Mouse (Mus musculus) ES-E14 (cell line): Measurements from ENCODE around the gene Hao2. TPM values are rescaled to one million over a fixed set of nuclear protein-coding genes. Genes with fewer than 3 reads are reported as not detected.

ENCODE experiments used
- DNase-seq: peaks from one replicate; pipeline ENCODE4 v3.0.0-alpha.2; 2013; ENCODE audit warnings: low read depth, low spot score
- H3K27ac ChIP-seq: 2 replicates; pipeline ENCODE4 v1.5.1; 2012; ENCODE audit warnings: low read depth, mild to moderate bottlenecking, low read length, moderate library complexity, mixed read lengths; ENCODE audit not compliant: poor library complexity, insufficient read depth, severe bottlenecking
- H3K36me3 ChIP-seq: 2 replicates; pipeline ENCODE4 v1.6.1; 2012; ENCODE audit warnings: mild to moderate bottlenecking, low read length, moderate library complexity, mixed read lengths; ENCODE audit not compliant: control insufficient read depth, poor library complexity, insufficient read depth, severe bottlenecking
- H3K4me1 ChIP-seq, 2 experiments: fragments of 150-350 bp in 1 of 2; sonication (generic) in 1 of 2; 2 replicates each; pipeline ENCODE4 v1.6.1; 2012; ENCODE audit warnings: low read length in 2 of 2, mild to moderate bottlenecking in 1 of 2, mixed read lengths in 1 of 2; ENCODE audit not compliant: control insufficient read depth in 2 of 2, insufficient read depth in 2 of 2, poor library complexity in 1 of 2
- H3K4me3 ChIP-seq, 2 experiments: fragments of 150-350 bp in 1 of 2; sonication (generic) in 1 of 2; 2 replicates each; pipeline ENCODE4 v1.5.1; 2012; ENCODE audit warnings: low read length in 2 of 2, low read depth in 1 of 2, mild to moderate bottlenecking in 1 of 2, mixed read lengths in 1 of 2; ENCODE audit not compliant: insufficient read depth in 1 of 2, poor library complexity in 1 of 2, severe bottlenecking in 1 of 2
- H3K9ac ChIP-seq: 2 replicates; pipeline ENCODE4 v1.6.1; 2012; ENCODE audit warnings: low read depth, mild to moderate bottlenecking, low read length, mixed read lengths; ENCODE audit not compliant: poor library complexity, insufficient read depth, severe bottlenecking
- H3K9me3 ChIP-seq: fragments of 150-350 bp; sonication (generic); 2 replicates; pipeline ENCODE4 v1.6.1; 2012; ENCODE audit warnings: low read depth, mild to moderate bottlenecking, low read length; ENCODE audit not compliant: control insufficient read depth, insufficient read depth
- CHD2 ChIP-seq: IDR thresholded peaks from 2 replicates; pipeline ENCODE4 v1.6.1; 2014; ENCODE audit warnings: mild to moderate bottlenecking, low read depth, low read length, inconsistent platforms
- HCFC1 ChIP-seq: IDR thresholded peaks from 2 replicates; pipeline ENCODE4 v1.6.1; 2012; ENCODE audit warnings: low read length, inconsistent platforms, borderline replicate concordance; ENCODE audit not compliant: insufficient read depth
- MAFK ChIP-seq: IDR thresholded peaks from 2 replicates; pipeline ENCODE4 v1.6.1; 2014; ENCODE audit warnings: mild to moderate bottlenecking, low read depth, low read length, inconsistent platforms; ENCODE audit not compliant: insufficient read depth
- ZC3H11A ChIP-seq: IDR thresholded peaks from 2 replicates; pipeline ENCODE4 v1.6.1; 2012; ENCODE audit warnings: low read depth, mild to moderate bottlenecking, inconsistent platforms, low read length, borderline replicate concordance
- ZNF384 ChIP-seq: IDR thresholded peaks from 2 replicates; pipeline ENCODE4 v1.6.1; 2012; ENCODE audit warnings: low read depth, low read length, inconsistent platforms
- in situ Hi-C, 2 experiments: fragments of 600-800 bp; cut with MboI; formaldehyde crosslinking; loops; one replicate each; pipeline ENCODE4 v1.15.1; 2025; ENCODE audit warnings: low sequenced_read_pairs in 2 of 2, inconsistent platforms in 1 of 2; ENCODE audit not compliant: unreplicated experiment in 2 of 2
- total RNA-seq: library from RNA; depleted of rRNA; stranded (reverse); fragments of 300-350 nt; gene quantifications from 2 replicates; pipeline ENCODE4 v1.2.3, GENCODE M21; 2012

Hao2 gene
- total RNA-seq, 1 experiment = not detected

- Histone ChIP-seq H3K4me1 (no peaks in the 10 kb centered on the region), H3K27ac (no peak overlapping the region), H3K9ac (no peak overlapping the region), H3K4me3 (no peak overlapping the region), H3K9me3 (no peaks in the 10 kb centered on the region), H3K36me3 (no peaks in the 10 kb centered on the region)
- DNase-seq = no peak
- in situ Hi-C loops = no loop called here
- TF ChIP-seq CHD2 = no peak
These were observed 37.9 kb downstream of the Hao2 start for GRCm38 (mm10) chr3:98855160-98855559.

GRCm38 (mm10) chr3:98853685-98854084, 39.4 kb downstream of the Hao2 start:
- in situ Hi-C loops = no loop called here
- no peak overlapping the region for H3K27ac ChIP-seq
- H3K9ac ChIP-seq = no peak overlapping the region
- no peak overlapping the region for H3K4me3 ChIP-seq
- H3K36me3 ChIP-seq = no peaks in the 10 kb centered on the region
- H3K4me1 ChIP-seq = no peaks in the 10 kb centered on the region
- TF ChIP-seq HCFC1 (no peak), ZC3H11A (no peak), ZNF384 (no peak), CHD2 (no peak), MAFK (no peak)
- no peaks in the 10 kb centered on the region for H3K9me3 ChIP-seq
- no peak for DNase-seq

GRCm38 (mm10) chr3:98853051-98853450, 40.0 kb downstream of the Hao2 start:
- in situ Hi-C loops = no loop called here
- H3K27ac ChIP-seq = no peak overlapping the region
- H3K4me1 ChIP-seq = no peaks in the 10 kb centered on the region
- TF ChIP-seq HCFC1 (no peak), ZC3H11A (no peak), MAFK (no peak), CHD2 (no peak), ZNF384 (no peak)
- no peaks in the 10 kb centered on the region for H3K36me3 ChIP-seq
- no peak overlapping the region for H3K4me3 ChIP-seq
- no peaks in the 10 kb centered on the region for H3K9me3 ChIP-seq
- H3K9ac ChIP-seq = no peak overlapping the region
- DNase-seq = no peak

GRCm38 (mm10) chr3:98852631-98853030, 40.4 kb downstream of the Hao2 start:
- Histone ChIP-seq H3K4me3 (no peak overlapping the region), H3K9me3 (no peaks in the 10 kb centered on the region), H3K36me3 (no peaks in the 10 kb centered on the region), H3K4me1 (no peaks in the 10 kb centered on the region), H3K27ac (no peak overlapping the region), H3K9ac (no peak overlapping the region)
- TF ChIP-seq CHD2 (no peak), ZNF384 (no peak), MAFK (no peak)
- in situ Hi-C loops = no loop called here
- no peak for DNase-seq

- TF ChIP-seq HCFC1 (no peak), MAFK (no peak), ZNF384 (no peak), ZC3H11A (no peak), CHD2 (no peak)
- in situ Hi-C loops = no loop called here
These were observed 41.2 kb downstream of the Hao2 start for GRCm38 (mm10) chr3:98851853-98852252.

More at GRCm38 (mm10) chr3:98851853-98852252, 41.2 kb downstream of the Hao2 start:
- no peaks in the 10 kb centered on the region for H3K4me1 ChIP-seq
- H3K27ac ChIP-seq = no peak overlapping the region
- H3K9me3 ChIP-seq = no peaks in the 10 kb centered on the region
- DNase-seq = no peak
- no peaks in the 10 kb centered on the region for H3K36me3 ChIP-seq
- no peak overlapping the region for H3K4me3 ChIP-seq
- H3K9ac ChIP-seq = no peak overlapping the region
